Mouse (Mus musculus): ENCODE measurements at regions not wholly inside any gene's neighbourhood (a gene's known extent, or its start where the extent isn't known, plus 50 kb on each side); places are given as distances from the start of the nearest gene placed in this dataset.

GRCm38 (mm10) chr3:148762541-148763225 lies 227.7 kb downstream of the Adgrl2 start:
- no peak for DNase-seq (ENCODE audit: extremely low spot score in 1 of 2, low spot score in 1 of 2)

DNA sequence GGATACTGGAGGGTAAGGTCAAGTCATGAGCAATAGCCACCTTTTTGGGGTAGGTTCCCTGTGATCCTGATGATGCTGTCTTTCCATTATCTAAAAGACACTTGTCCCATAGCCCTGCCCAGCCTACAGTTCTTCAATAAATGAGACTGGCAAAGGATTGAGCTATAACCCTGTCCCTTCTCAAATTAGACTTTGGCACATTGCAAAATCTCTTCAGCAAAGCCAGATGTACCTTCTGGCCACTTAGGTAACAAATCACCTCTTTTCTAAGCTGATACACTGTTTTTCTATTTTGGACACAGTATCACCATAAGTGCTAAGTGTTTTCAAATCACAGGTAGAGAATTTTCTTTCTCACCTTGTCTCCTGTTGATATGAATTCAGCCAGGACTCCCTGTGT lies 228.8 kb downstream of the Adgrl2 start:
- DNase-seq (ENCODE audit: extremely low spot score in 1 of 2, low spot score in 1 of 2) = no peak

DNA sequence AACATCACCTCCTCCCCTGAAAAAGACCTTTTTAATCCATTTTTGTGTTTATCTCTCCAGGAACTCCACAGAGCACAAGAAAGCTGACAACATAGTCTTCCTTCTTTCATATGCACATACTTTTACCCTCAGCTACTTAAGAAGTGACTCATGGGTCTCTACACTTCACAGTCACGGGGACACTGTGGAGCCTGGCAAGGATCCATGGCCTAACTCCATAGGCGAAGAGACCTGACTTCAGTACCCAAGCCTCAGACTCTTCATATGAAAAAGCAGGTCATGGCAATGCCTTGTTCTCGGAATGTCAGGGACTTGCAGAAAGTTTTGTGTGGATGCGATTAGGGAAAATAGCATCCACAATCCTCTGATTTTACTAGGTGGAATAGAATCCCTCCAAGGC lies 230.9 kb downstream of the Adgrl2 start:
- no peak for DNase-seq (ENCODE audit: extremely low spot score in 1 of 2, low spot score in 1 of 2)

- DNase-seq (ENCODE audit: extremely low spot score in 1 of 2, low spot score in 1 of 2) = no peak
Observed at GRCm38 (mm10) chr3:148746234-148746633, 244.1 kb downstream of the Adgrl2 start.

DNA sequence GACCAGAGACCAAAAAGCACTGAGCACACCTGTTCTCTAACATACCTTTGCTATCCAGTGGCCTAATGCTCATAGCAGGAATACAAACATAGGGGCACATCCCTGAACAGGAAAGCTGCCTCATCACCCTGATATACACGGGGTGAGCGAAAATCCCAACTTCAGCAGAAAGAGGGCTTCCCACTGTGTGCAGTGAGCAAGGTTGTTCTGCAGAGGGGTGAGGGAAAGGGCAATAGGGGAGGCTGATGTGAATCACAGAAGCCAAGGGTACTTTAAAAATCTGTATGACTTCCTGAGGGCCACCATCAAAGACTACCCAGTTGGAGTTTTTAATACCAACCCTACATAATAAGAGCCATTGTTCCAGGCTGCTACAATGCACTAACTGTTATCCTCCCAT lies 245.7 kb downstream of the Adgrl2 start:
- DNase-seq (ENCODE audit: extremely low spot score in 1 of 2, low spot score in 1 of 2) = no peak

GRCm38 (mm10) chr3:148734194-148734749 lies 256.1 kb downstream of the Adgrl2 start:
- no peak for DNase-seq (ENCODE audit: extremely low spot score in 1 of 2, low spot score in 1 of 2)

GRCm38 (mm10) chr3:148733227-148733854 lies 257.0 kb downstream of the Adgrl2 start:
- no peak for DNase-seq (ENCODE audit: extremely low spot score in 1 of 2, low spot score in 1 of 2)

DNA sequence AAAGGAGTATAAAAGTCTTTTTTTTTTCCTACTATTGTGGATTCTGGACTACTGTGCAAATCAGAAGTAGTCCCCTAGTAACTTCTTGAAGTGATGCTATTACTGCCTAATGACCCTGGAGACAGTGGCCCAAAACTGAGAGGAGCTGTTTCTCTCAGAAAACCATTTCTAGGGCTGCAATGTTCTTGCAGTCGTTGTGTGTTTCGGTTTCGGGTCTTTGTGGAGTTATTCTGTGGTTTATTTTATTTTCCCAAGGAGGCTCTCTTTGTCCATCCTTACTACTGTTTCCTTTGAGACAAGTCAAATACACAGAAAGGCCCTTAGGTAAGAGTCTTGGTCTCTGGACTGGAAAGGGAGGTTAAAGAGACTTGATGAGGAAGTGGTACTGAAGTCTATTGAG lies 258.9 kb downstream of the Adgrl2 start:
- DNase-seq (ENCODE audit: extremely low spot score in 1 of 2, low spot score in 1 of 2) = no peak

GRCm38 (mm10) chr3:148729242-148729680 lies 261.1 kb downstream of the Adgrl2 start:
- no peak for DNase-seq (ENCODE audit: extremely low spot score in 1 of 2, low spot score in 1 of 2)

GRCm38 (mm10) chr3:148728513-148729241 lies 261.7 kb downstream of the Adgrl2 start:
- DNase-seq (ENCODE audit: extremely low spot score in 1 of 2, low spot score in 1 of 2) = no peak

- DNase-seq (ENCODE audit: extremely low spot score in 1 of 2, low spot score in 1 of 2) = no peak
Observed at GRCm38 (mm10) chr3:148726596-148727331, 263.6 kb downstream of the Adgrl2 start.

- no peak for DNase-seq (ENCODE audit: extremely low spot score in 1 of 2, low spot score in 1 of 2)
Observed at GRCm38 (mm10) chr3:148696555-148696954, 293.8 kb downstream of the Adgrl2 start.

DNA sequence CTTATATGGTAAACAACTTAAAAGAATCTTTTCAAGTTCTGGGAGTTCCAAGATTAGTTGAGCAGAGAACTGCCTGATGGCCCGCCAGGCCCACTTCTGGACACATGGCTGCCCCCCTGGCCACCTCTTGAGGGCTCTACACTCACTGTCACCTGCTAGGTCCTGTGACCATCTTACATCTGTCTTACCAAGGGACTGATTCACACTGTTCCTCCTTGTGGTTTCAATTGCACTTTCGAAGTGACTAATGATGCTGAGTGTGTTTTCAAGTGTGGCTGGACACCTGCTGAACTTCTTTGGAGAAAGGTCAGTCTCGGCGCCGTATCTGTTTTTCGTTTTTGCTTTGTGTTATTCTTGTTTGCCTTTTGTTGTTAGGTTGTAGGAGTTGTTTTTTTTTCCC lies 294.9 kb downstream of the Adgrl2 start:
- DNase-seq (ENCODE audit: extremely low spot score in 1 of 2, low spot score in 1 of 2) = no peak

GRCm38 (mm10) chr3:148683181-148683580 lies 307.2 kb downstream of the Adgrl2 start:
- DNase-seq (ENCODE audit: extremely low spot score in 1 of 2, low spot score in 1 of 2) = no peak

DNA sequence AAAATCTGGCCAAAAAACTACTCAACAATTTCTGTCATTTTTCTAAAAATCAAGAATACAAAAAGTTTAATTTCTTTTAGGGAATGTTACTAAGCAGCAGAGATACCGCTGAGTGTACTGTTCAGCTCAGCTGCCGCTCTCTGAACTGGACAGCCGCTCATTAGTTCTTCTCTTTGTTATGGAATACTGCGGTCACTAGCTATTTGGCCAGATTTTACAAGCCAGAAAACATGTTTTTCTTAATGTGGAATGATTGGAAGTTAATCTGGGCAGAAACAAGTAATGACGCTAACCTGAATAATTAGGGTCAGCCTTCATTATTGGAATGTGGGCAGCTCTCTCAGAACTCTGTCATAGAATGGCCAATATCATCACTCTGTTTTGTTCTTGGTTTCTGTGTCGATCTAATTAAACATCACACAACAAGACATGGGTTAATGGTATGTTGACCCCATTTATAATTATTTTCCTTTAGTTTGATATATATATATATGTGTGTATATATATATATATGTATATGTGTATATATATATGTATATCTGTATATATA lies 307.8 kb downstream of the Adgrl2 start:
- no peak for DNase-seq (ENCODE audit: extremely low spot score in 1 of 2, low spot score in 1 of 2)

DNA sequence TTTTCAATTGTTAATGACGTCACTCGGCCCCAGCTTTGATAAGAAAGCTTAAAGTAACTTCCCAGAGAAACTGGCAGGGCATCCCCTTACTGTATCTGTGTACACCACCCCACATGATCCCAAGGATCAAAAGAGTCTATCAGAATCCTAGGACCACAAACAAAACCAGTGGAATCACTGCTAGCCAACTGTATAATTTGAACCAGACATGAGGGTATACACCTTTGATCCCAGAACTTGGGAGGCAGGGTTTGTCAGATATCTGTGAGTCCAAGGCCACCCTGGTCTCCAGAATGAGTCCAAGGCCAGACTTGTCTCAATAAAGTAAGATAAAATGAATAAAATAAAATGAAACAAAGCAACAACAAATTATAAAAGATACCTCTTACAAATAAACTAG lies 309.2 kb downstream of the Adgrl2 start:
- no peak for DNase-seq (ENCODE audit: extremely low spot score in 1 of 2, low spot score in 1 of 2)

- DNase-seq (ENCODE audit: extremely low spot score in 1 of 2, low spot score in 1 of 2) = no peak
Observed at GRCm38 (mm10) chr3:148680737-148681136, 309.6 kb downstream of the Adgrl2 start.

GRCm38 (mm10) chr3:148680086-148680485 lies 310.3 kb downstream of the Adgrl2 start:
- DNase-seq (ENCODE audit: extremely low spot score in 1 of 2, low spot score in 1 of 2) = no peak

DNA sequence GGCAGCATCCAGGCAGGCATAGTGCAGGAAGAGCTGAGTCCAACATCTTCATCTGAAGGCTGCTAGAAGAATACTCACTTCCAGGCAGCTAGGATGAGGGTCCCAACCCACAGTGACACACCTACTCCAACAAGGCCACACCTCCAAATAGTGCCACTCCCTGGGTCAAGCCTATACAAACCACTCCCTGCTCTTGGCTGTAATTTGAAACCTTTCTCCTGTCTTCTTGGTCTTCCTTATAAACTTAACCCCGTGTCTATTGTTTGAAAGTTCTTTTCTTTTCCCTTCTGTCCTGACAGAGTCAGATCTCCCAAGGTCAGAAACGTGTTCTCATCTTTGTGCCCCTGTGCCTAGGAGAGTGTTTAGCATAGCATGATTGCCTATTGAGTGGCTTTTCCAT lies 311.2 kb downstream of the Adgrl2 start:
- DNase-seq (ENCODE audit: extremely low spot score in 1 of 2, low spot score in 1 of 2) = no peak

DNA sequence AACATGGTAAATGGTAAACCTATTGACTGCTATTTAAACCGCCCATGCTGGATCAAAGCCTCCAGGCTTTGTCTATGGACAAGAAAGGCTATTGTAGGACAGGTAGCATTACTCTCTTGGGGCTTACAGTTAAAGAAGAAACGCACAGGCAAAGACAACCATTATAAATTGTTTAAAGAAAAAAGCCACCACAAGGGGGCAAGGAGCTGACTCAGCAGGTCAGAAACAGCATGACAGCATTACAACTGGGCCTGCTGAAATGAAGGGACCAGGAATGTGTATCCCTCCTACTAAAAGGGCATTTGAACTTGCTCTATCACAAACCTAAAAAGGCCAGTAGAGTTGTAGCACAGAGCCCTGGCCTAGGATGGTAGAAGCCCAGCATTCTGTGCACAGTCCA lies 314.3 kb downstream of the Adgrl2 start:
- no peak for DNase-seq (ENCODE audit: extremely low spot score in 1 of 2, low spot score in 1 of 2)

All from layer of hippocampus, postnatal 25 days (tissue).